Mouse (Mus musculus): ENCODE measurements at regions not wholly inside any gene's neighbourhood (a gene's known extent, or its start where the extent isn't known, plus 50 kb on each side); places are given as distances from the start of the nearest gene placed in this dataset.

DNA sequence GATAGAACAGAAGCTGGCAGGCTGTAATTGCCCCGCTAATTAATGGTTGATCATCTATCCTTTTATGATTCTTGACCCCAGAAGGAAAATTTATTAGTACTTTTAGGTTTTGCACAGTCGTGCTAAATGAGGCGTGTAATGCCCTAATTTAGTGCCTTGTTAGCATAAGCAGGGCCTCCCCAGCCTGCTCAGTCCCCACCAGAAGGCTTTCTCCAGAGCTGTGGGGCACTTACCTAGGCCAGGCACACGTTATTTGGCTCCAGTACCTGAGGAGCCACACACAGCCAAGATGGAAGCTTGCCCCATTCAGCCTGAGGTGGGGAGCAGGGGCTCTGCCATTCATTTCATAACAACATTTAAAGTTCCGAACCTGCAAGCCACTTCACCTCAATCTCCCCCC is 146.0 kb downstream of the Opa1 start:
- 63% methylated on average over 5 of the region's 5 CpGs for WGBS
- ATAC-seq (ENCODE audit: low FRiP score, low TSS enrichment): no peak

DNA sequence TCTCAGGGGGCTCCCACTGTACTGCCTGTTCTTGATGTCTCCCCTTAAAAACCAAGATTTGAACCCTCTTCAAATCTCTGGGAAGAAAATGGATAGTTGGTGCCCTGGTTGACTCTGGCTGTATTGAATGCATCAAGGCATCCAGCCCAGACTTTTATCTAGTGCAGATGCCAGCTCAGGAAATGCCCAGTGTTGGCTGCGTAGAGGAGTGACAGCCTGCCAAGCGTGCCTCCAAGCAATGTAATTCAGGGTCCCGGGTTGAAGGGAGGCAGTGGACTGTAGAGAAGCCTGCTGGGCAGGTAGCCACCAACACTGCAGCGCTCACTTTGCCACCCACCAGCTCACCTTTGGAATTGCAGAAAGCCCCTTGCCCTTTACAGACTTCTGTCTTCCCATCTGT is 146.4 kb downstream of the Opa1 start:
- no peaks in the 10 kb centered on the region for H3K36me3 ChIP-seq (ENCODE audit: control insufficient read depth, insufficient read depth, low read length)
- H3K4me2 ChIP-seq (ENCODE audit: low read length): no peak overlapping the region
- peak; percentile 38 for DNase-seq
- H3K4me1 ChIP-seq (ENCODE audit: control insufficient read depth, insufficient read depth, low read length): no peaks in the 10 kb centered on the region
- ATAC-seq (ENCODE audit: low FRiP score, low TSS enrichment): no peak
- H3K27me3 ChIP-seq (ENCODE audit: control insufficient read depth, insufficient read depth, low read length): peaks cover 98% of the 10 kb centered on the region
- no peaks in the 10 kb centered on the region for H3K9me3 ChIP-seq (ENCODE audit: control insufficient read depth, low read length)
- 44% methylated on average over 4 of the region's 4 CpGs for WGBS
- H3K9ac ChIP-seq (replicated peaks; ENCODE audit: low read length): no peak overlapping the region
- no peak overlapping the region for H3K27ac ChIP-seq (replicated peaks; ENCODE audit: low read depth, low read length)
- H3K4me3 ChIP-seq (replicated peaks; ENCODE audit: low read depth, low read length): no peak overlapping the region

More for the DNA sequence above, 146.0 kb downstream of the Opa1 start:
- Histone ChIP-seq H3K4me3 (replicated peaks; ENCODE audit: low read depth, low read length) (no peak overlapping the region), H3K9me3 (ENCODE audit: control insufficient read depth, low read length) (no peaks in the 10 kb centered on the region), H3K9ac (replicated peaks; ENCODE audit: low read length) (no peak overlapping the region), H3K36me3 (ENCODE audit: control insufficient read depth, insufficient read depth, low read length) (no peaks in the 10 kb centered on the region), H3K27ac (replicated peaks; ENCODE audit: low read depth, low read length) (no peak overlapping the region), H3K4me2 (ENCODE audit: low read length) (no peak overlapping the region), H3K4me1 (ENCODE audit: control insufficient read depth, insufficient read depth, low read length) (no peaks in the 10 kb centered on the region), H3K27me3 (ENCODE audit: control insufficient read depth, insufficient read depth, low read length) (peaks cover 98% of the 10 kb centered on the region)
- DNase-seq: no peak

- Histone ChIP-seq H3K9me3 (ENCODE audit: control insufficient read depth, low read length) (no peaks in the 10 kb centered on the region), H3K9ac (replicated peaks; ENCODE audit: low read length) (no peak overlapping the region), H3K4me3 (replicated peaks; ENCODE audit: low read depth, low read length) (no peak overlapping the region), H3K36me3 (ENCODE audit: control insufficient read depth, insufficient read depth, low read length) (no peaks in the 10 kb centered on the region), H3K27ac (replicated peaks; ENCODE audit: low read depth, low read length) (no peak overlapping the region), H3K4me2 (ENCODE audit: low read length) (no peak overlapping the region), H3K27me3 (ENCODE audit: control insufficient read depth, insufficient read depth, low read length) (peaks cover 98% of the 10 kb centered on the region), H3K4me1 (ENCODE audit: control insufficient read depth, insufficient read depth, low read length) (no peaks in the 10 kb centered on the region)
- no peak for DNase-seq
- no peak for ATAC-seq (ENCODE audit: low FRiP score, low TSS enrichment)
- WGBS: 80% methylated on average over 7 of the region's 7 CpGs
Measured at GRCm38 (mm10) chr16:29727397-29727796, 148.3 kb downstream of the Opa1 start.

- DNase-seq: peak; percentile 88
- ATAC-seq (ENCODE audit: low FRiP score, low TSS enrichment): peak; percentile 48; the same call in 1 of the 2 replicates
- 20% methylated on average over 10 of the region's 10 CpGs for WGBS
- Histone ChIP-seq H3K9me3 (ENCODE audit: control insufficient read depth, low read length) (no peaks in the 10 kb centered on the region), H3K4me1 (ENCODE audit: control insufficient read depth, insufficient read depth, low read length) (peaks cover under 1% of the 10 kb centered on the region; the same call in 1 of the 2 replicates), H3K4me3 (replicated peaks; ENCODE audit: low read depth, low read length) (no peak overlapping the region), H3K27me3 (ENCODE audit: control insufficient read depth, insufficient read depth, low read length) (peaks cover 98% of the 10 kb centered on the region), H3K4me2 (ENCODE audit: low read length) (no peak overlapping the region), H3K9ac (replicated peaks; ENCODE audit: low read length) (no peak overlapping the region), H3K36me3 (ENCODE audit: control insufficient read depth, insufficient read depth, low read length) (no peaks in the 10 kb centered on the region), H3K27ac (replicated peaks; ENCODE audit: low read depth, low read length) (no peak overlapping the region)
Measured at GRCm38 (mm10) chr16:29728769-29729481, 149.8 kb downstream of the Opa1 start.

DNA sequence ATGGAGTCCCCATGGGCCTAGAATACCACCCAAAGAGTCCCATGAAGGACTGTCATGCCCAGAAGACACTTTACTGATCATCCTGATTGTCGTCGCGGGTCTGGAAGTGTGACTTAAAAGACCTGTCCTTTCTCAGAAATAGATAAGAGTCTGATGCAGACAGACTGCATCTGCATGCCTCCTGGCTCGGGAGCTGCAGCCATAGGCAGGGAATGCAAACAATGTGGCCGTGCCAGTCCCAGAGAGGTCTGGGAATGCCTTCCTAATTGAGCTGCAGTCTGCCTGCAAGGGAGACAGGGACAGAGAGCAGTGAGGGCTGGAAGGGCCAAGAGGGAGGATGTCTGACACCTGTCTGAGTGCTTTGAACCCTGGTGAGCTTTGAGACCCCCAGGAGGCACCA is 150.9 kb downstream of the Opa1 start:
- Histone ChIP-seq H3K27ac (replicated peaks; ENCODE audit: low read depth, low read length) (no peak overlapping the region), H3K4me3 (replicated peaks; ENCODE audit: low read depth, low read length) (no peak overlapping the region), H3K27me3 (ENCODE audit: control insufficient read depth, insufficient read depth, low read length) (peaks cover 90% of the 10 kb centered on the region), H3K36me3 (ENCODE audit: control insufficient read depth, insufficient read depth, low read length) (no peaks in the 10 kb centered on the region), H3K4me1 (ENCODE audit: control insufficient read depth, insufficient read depth, low read length) (peaks cover 11% of the 10 kb centered on the region), H3K9me3 (ENCODE audit: control insufficient read depth, low read length) (no peaks in the 10 kb centered on the region), H3K9ac (replicated peaks; ENCODE audit: low read length) (no peak overlapping the region), H3K4me2 (ENCODE audit: low read length) (no peak overlapping the region)
- ATAC-seq (ENCODE audit: low FRiP score, low TSS enrichment) (no peak), DNase-seq (no peak)
- WGBS: 27% methylated on average over 5 of the region's 5 CpGs

DNA sequence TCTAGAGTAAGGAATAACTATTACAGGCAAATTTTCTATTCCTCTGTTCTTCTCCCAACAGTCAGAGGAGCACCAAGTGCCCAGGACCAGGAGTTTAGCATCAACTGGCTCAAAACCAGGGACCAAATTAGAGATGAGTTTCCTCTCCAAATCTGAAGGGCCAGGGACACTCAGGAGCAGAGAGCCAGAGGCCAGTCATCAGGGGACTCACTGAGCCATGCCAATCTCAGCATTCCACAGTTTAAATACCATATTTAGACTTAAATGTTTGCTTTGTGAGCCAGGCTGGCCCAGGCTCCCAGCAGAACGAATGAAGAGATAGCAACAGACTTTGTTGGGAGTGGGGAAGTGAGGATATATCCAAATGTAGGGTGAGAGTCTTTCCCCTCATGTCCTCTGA is 153.8 kb downstream of the Opa1 start:
- H3K9ac ChIP-seq (replicated peaks; ENCODE audit: low read length): no peak overlapping the region
- no peaks in the 10 kb centered on the region for H3K9me3 ChIP-seq (ENCODE audit: control insufficient read depth, low read length)
- H3K4me2 ChIP-seq (ENCODE audit: low read length): no peak overlapping the region
- whole genome bisulfite sequencing: 56% methylated on average over 1 of the region's 1 CpGs
- no peaks in the 10 kb centered on the region for H3K36me3 ChIP-seq (ENCODE audit: control insufficient read depth, insufficient read depth, low read length)
- peaks cover 81% of the 10 kb centered on the region for H3K27me3 ChIP-seq (ENCODE audit: control insufficient read depth, insufficient read depth, low read length)
- no peak overlapping the region for H3K27ac ChIP-seq (replicated peaks; ENCODE audit: low read depth, low read length)
- DNase-seq (no peak), ATAC-seq (ENCODE audit: low FRiP score, low TSS enrichment) (no peak)
- H3K4me3 ChIP-seq (replicated peaks; ENCODE audit: low read depth, low read length): no peak overlapping the region
- peaks cover 12% of the 10 kb centered on the region for H3K4me1 ChIP-seq (ENCODE audit: control insufficient read depth, insufficient read depth, low read length)

DNA sequence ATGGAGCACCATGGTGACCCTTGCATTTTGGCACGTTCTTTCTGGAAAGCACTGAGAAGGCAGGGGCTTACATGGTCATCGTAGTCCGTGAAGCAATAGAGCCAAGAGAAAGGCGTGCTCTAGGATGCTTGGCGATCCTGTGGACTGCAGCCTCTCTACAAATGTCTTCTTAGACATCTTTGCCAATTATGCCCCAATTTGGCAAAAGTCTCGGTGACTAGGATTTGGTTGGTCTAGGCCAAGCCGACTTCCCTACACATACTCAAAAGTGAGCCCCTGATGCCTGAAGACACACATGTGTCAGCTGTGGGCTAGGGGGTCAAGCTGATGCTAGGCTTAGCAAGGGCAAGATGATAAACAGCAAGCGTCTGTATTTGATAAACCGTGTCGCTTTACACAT is 154.7 kb downstream of the Opa1 start:
- Histone ChIP-seq H3K4me2 (ENCODE audit: low read length) (no peak overlapping the region), H3K9ac (replicated peaks; ENCODE audit: low read length) (no peak overlapping the region), H3K36me3 (ENCODE audit: control insufficient read depth, insufficient read depth, low read length) (no peaks in the 10 kb centered on the region), H3K4me3 (replicated peaks; ENCODE audit: low read depth, low read length) (no peak overlapping the region), H3K9me3 (ENCODE audit: control insufficient read depth, low read length) (no peaks in the 10 kb centered on the region), H3K27me3 (ENCODE audit: control insufficient read depth, insufficient read depth, low read length) (peaks cover 71% of the 10 kb centered on the region), H3K27ac (replicated peaks; ENCODE audit: low read depth, low read length) (no peak overlapping the region), H3K4me1 (ENCODE audit: control insufficient read depth, insufficient read depth, low read length) (peaks cover 12% of the 10 kb centered on the region)
- no peak for ATAC-seq (ENCODE audit: low FRiP score, low TSS enrichment)
- 78% methylated on average over 10 of the region's 10 CpGs for WGBS
- DNase-seq: no peak

GRCm38 (mm10) chr16:29734324-29734723 is 155.2 kb downstream of the Opa1 start:
- H3K4me3 ChIP-seq (replicated peaks; ENCODE audit: low read depth, low read length): no peak overlapping the region
- 16% methylated on average over 1 of the region's 1 CpGs for WGBS
- peak; percentile 85 for DNase-seq
- peaks cover 66% of the 10 kb centered on the region for H3K27me3 ChIP-seq (ENCODE audit: control insufficient read depth, insufficient read depth, low read length)
- no peaks in the 10 kb centered on the region for H3K9me3 ChIP-seq (ENCODE audit: control insufficient read depth, low read length)
- ATAC-seq (ENCODE audit: low FRiP score, low TSS enrichment): no peak
- H3K36me3 ChIP-seq (ENCODE audit: control insufficient read depth, insufficient read depth, low read length): no peaks in the 10 kb centered on the region
- no peak overlapping the region for H3K4me2 ChIP-seq (ENCODE audit: low read length)
- H3K27ac ChIP-seq (replicated peaks; ENCODE audit: low read depth, low read length): no peak overlapping the region
- H3K9ac ChIP-seq (replicated peaks; ENCODE audit: low read length): no peak overlapping the region
- H3K4me1 ChIP-seq (ENCODE audit: control insufficient read depth, insufficient read depth, low read length): peaks cover 12% of the 10 kb centered on the region

- Histone ChIP-seq H3K9me3 (ENCODE audit: control insufficient read depth, low read length) (no peaks in the 10 kb centered on the region), H3K27ac (replicated peaks; ENCODE audit: low read depth, low read length) (no peak overlapping the region), H3K36me3 (ENCODE audit: control insufficient read depth, insufficient read depth, low read length) (no peaks in the 10 kb centered on the region), H3K4me3 (replicated peaks; ENCODE audit: low read depth, low read length) (no peak overlapping the region), H3K9ac (replicated peaks; ENCODE audit: low read length) (no peak overlapping the region), H3K4me2 (ENCODE audit: low read length) (peak overlapping the region; percentile 15; the same call in 1 of the 2 replicates), H3K27me3 (ENCODE audit: control insufficient read depth, insufficient read depth, low read length) (peaks cover 61% of the 10 kb centered on the region), H3K4me1 (ENCODE audit: control insufficient read depth, insufficient read depth, low read length) (peaks cover 12% of the 10 kb centered on the region)
- ATAC-seq (ENCODE audit: low FRiP score, low TSS enrichment) (peak; percentile 67), DNase-seq (peak; percentile 69)
- 5% methylated on average over 11 of the region's 12 CpGs for WGBS
Measured at GRCm38 (mm10) chr16:29734738-29735250, 155.7 kb downstream of the Opa1 start.
